Mouse (Mus musculus) limb, embryonic 13.5 days (tissue): ENCODE data around the gene Gp1bb. TPM values are rescaled to one million over a fixed set of nuclear protein-coding genes. Genes with fewer than 3 reads are reported as not detected.

ENCODE experiments used
- polyA plus RNA-seq: library from polyadenylated mRNA; unstranded; fragments of >200 nt; fragmentation: Nextera tagmentation; extraction: Ambion mirVana; gene quantifications from 2 replicates; pipeline ENCODE4 v1.2.1, GENCODE M21; 2015

Gp1bb gene
- polyA plus RNA-seq, 1 experiment from 2014 or later: 2.6 TPM

Other genes with a start within 250 kb of the Gp1bb start
- 19.8 and 21.3 TPM in 2 replicates for gene Txnrd2, start 196.0 kb downstream of the Gp1bb start, polyA plus RNA-seq
- gene Comt, start 195.6 kb downstream of the Gp1bb start, polyA plus RNA-seq: 87.4 and 89.4 TPM in 2 replicates
- 20.4 and 21.4 TPM in 2 replicates for gene Gnb1l, start 123.7 kb downstream of the Gp1bb start, polyA plus RNA-seq
- 5.5 and 5.9 TPM in 2 replicates for gene Rtl10, start 123.5 kb downstream of the Gp1bb start, polyA plus RNA-seq
- gene Tbx1, start 31.7 kb downstream of the Gp1bb start, polyA plus RNA-seq: 5.5 and 6.0 TPM in 2 replicates
- gene Gm49601, start 4.0 kb upstream of the Gp1bb start, polyA plus RNA-seq: 5.9 and 6.0 TPM in 2 replicates
- 37.0 and 41.7 TPM in 2 replicates for gene Sept5, start 7.6 kb upstream of the Gp1bb start, polyA plus RNA-seq
- 22.4 and 27.0 TPM in 2 replicates for gene Cldn5, start 154.4 kb upstream of the Gp1bb start, polyA plus RNA-seq
- 117 and 119 TPM in 2 replicates for gene Ufd1, start 189.4 kb upstream of the Gp1bb start, polyA plus RNA-seq
- gene Cdc45, start 189.6 kb upstream of the Gp1bb start, polyA plus RNA-seq: 45.3 and 46.8 TPM in 2 replicates
- gene 2510002D24Rik, start 214.2 kb upstream of the Gp1bb start, polyA plus RNA-seq: 43.8 and 46.2 TPM in 2 replicates
- not detected in 2 replicates for gene Gm28539, start 214.2 kb upstream of the Gp1bb start, polyA plus RNA-seq